ENCODE assay signal across 36 mouse cellular contexts in the genomic region with DNA sequence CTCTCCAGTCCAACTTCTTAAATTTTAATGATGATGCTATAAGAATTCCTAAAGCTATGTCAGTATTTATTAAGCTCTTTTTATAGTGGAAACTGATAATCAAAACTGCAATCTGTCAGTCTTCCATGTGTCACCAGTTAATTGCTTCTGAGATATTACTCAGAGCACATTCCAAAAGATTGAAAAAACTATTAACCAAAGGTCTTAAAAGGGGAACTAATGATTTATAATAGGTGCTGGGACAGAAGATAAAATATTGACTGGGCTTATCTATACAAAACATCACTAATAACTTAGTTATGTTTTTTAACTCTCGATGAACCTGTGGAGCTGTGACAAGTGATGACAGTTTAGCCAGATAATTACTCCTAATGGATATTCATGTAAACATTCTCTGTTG. TPM values are rescaled to one million over a fixed set of nuclear protein-coding genes. Genes with fewer than 3 reads are reported as not detected.
"Had no signal": no experiment of that assay in that cellular context is flagged by ENCODE, and none has a peak within 500 bp of the region (broad histone marks: within the 10 kb centered on the region; RNA-seq: fewer than 3 reads in every experiment).

No protein-coding gene starts in this region.

- H3K27ac ChIP-seq: heart, embryonic 13.5 days; heart, embryonic 15.5 days; hindbrain, embryonic 10.5 days; hindbrain, embryonic 12.5 days; hindbrain, embryonic 13.5 days; hindbrain, embryonic 14.5 days; hindbrain, embryonic 15.5 days; hindbrain, postnatal 0 days; intestine, embryonic 15.5 days; kidney, embryonic 15.5 days; kidney, postnatal 0 days; layer of hippocampus, adult 2 months; left cerebral cortex, adult 2 months had no signal

- DNase-seq: heart, postnatal 10 days; heart, postnatal 14 days; heart, postnatal 36 days; heart, postnatal 4 days; kidney, adult 11 months; kidney, adult 18-20 months; kidney, adult 2 months; kidney, adult 8-10 months; kidney, adult 9 months; kidney, postnatal 10 days; kidney, postnatal 14 days; kidney, postnatal 25 days; kidney, postnatal 36 days; kidney, postnatal 4 days; layer of hippocampus, adult 9-11 months; layer of hippocampus, postnatal 36 days had no signal

- H3K9ac ChIP-seq: heart, embryonic 12.5 days; heart, embryonic 13.5 days; heart, embryonic 15.5 days; hindbrain, embryonic 12.5 days; hindbrain, embryonic 13.5 days; hindbrain, embryonic 14.5 days; hindbrain, embryonic 15.5 days; intestine, embryonic 15.5 days; kidney, embryonic 15.5 days had no signal

- H3K27me3 ChIP-seq: heart, embryonic 12.5 days; heart, embryonic 13.5 days; heart, embryonic 15.5 days; hindbrain, embryonic 12.5 days; hindbrain, embryonic 13.5 days; hindbrain, embryonic 15.5 days; intestine, embryonic 15.5 days; kidney, embryonic 15.5 days had no signal

- H3K9me3 ChIP-seq: heart, embryonic 12.5 days; heart, embryonic 13.5 days; heart, embryonic 15.5 days; hindbrain, embryonic 10.5 days; hindbrain, embryonic 12.5 days; hindbrain, embryonic 13.5 days; hindbrain, embryonic 15.5 days; intestine, embryonic 15.5 days; kidney, embryonic 15.5 days had no signal

- H3K4me3 ChIP-seq: heart, embryonic 12.5 days; heart, embryonic 13.5 days; heart, embryonic 15.5 days; hindbrain, embryonic 10.5 days; hindbrain, embryonic 12.5 days; hindbrain, embryonic 13.5 days; hindbrain, embryonic 15.5 days; intestine, embryonic 15.5 days; kidney, embryonic 15.5 days; layer of hippocampus, adult 2 months; left cerebral cortex, adult 2 months had no signal

- ATAC-seq: hindbrain, embryonic 16.5 days; hindbrain, postnatal 0 days; inflammation-experienced regulatory T-cells, adult 6 months; intestine, embryonic 15.5 days; intestine, embryonic 16.5 days; intestine, postnatal 0 days had no signal

- H3K36me3 ChIP-seq: heart, embryonic 12.5 days; heart, embryonic 13.5 days; heart, embryonic 15.5 days; hindbrain, embryonic 10.5 days; hindbrain, embryonic 12.5 days; hindbrain, embryonic 13.5 days; hindbrain, embryonic 15.5 days; intestine, embryonic 15.5 days; kidney, embryonic 15.5 days had no signal

RNA-seq across cellular contexts. Expression of a gene that starts 5.3 kb away (rescaled TPM):
- polyA plus RNA-seq: heart, embryonic 11.5 days; heart, embryonic 16.5 days; hindbrain, embryonic 16.5 days had no signal

RNA-seq across cellular contexts. Expression of a gene that starts 8.9 kb away (rescaled TPM):
- polyA plus RNA-seq: hindbrain, embryonic 14.5 days; hindbrain, embryonic 15.5 days; hindbrain, embryonic 16.5 days; kidney, adult 2 months had no signal

RNA-seq across cellular contexts. Expression of a gene that starts 10.1 kb away (rescaled TPM):
- polyA plus RNA-seq: hindbrain, embryonic 15.5 days; hindbrain, postnatal 0 days; inflammation-experienced regulatory T-cells, adult 6 months had no signal
